In genomic region chr1:153550814-153551213, GRCm38 (mm10) we compare ENCODE assay signal across 9 mouse cellular contexts. TPM values are rescaled to one million over a fixed set of nuclear protein-coding genes. Genes with fewer than 3 reads are reported as not detected.
DNase-seq lines count a peak whose midpoint lies in the region; ATAC-seq lines count a peak whose summit lies in the region.
"Had no signal": no experiment of that assay in that cellular context is flagged by ENCODE, and none has a peak within 500 bp of the region (broad histone marks: within the 10 kb centered on the region; RNA-seq: fewer than 3 reads in every experiment).

No protein-coding gene starts in this region.

- no peak overlapping the region for H3K9ac ChIP-seq in midbrain, embryonic 11.5 days (ENCODE audit: low read length)
- H3K9ac ChIP-seq in midbrain, embryonic 16.5 days (ENCODE audit: low read depth, low read length), result no peak overlapping the region
- no peak overlapping the region for H3K9ac ChIP-seq in hindbrain, embryonic 16.5 days (ENCODE audit: low read depth, low read length)
- H3K9ac ChIP-seq: embryonic facial prominence, embryonic 15.5 days had no signal

- H3K4me2 ChIP-seq in midbrain, embryonic 11.5 days, result no peak overlapping the region
- H3K4me2 ChIP-seq in midbrain, embryonic 16.5 days (ENCODE audit: low read length), result no peak overlapping the region
- H3K4me2 ChIP-seq in hindbrain, embryonic 16.5 days (ENCODE audit: low read length), result no peak overlapping the region
- H3K4me2 ChIP-seq: embryonic facial prominence, embryonic 15.5 days had no signal

- H3K27ac ChIP-seq in midbrain, embryonic 11.5 days (ENCODE audit: low read depth, low read length), result no peak overlapping the region
- H3K27ac ChIP-seq in midbrain, embryonic 16.5 days (ENCODE audit: low read length), result no peak overlapping the region
- H3K27ac ChIP-seq in hindbrain, embryonic 16.5 days (ENCODE audit: low read depth, low read length), result no peak overlapping the region
- no peak overlapping the region for H3K27ac ChIP-seq in limb, embryonic 10.5 days
- H3K27ac ChIP-seq: embryonic facial prominence, embryonic 15.5 days had no signal

- peak; percentile 93 for DNase-seq in midbrain, embryonic 11.5 days (ENCODE audit: low spot score, missing footprints)
- DNase-seq in embryo, embryonic 10 days (ENCODE audit: low spot score), result peak; percentile 74
- peak; percentile 69 for DNase-seq in limb, embryonic 10.5 days (ENCODE audit: low spot score)
- DNase-seq in adipocyte (ENCODE audit: low spot score), result no peak

- ATAC-seq in midbrain, embryonic 11.5 days (ENCODE audit: low FRiP score), result peak; percentile 54
- ATAC-seq in midbrain, embryonic 16.5 days, result no peak
- ATAC-seq in activated CD4-positive, CD25-positive, alpha-beta regulatory T cell, adult 4 months, result peak; percentile 60
- peak; percentile 40; the same call in 1 of the 2 replicates for ATAC-seq in hindbrain, embryonic 16.5 days
- 0 out of 2 replicates have a peak, but pooled peaks have one; percentile 47 for ATAC-seq in monocyte, adult 5-6 weeks (replicated peaks; ENCODE audit: insufficient number of reproducible peaks, low FRiP score, low TSS enrichment, poor library complexity, severe bottlenecking)

- WGBS in midbrain, embryonic 11.5 days, result 28% methylated on average over 3 of the region's 3 CpGs
- WGBS in midbrain, embryonic 16.5 days, result 21% methylated on average over 3 of the region's 3 CpGs
- WGBS in hindbrain, embryonic 16.5 days, result 23% methylated on average over 3 of the region's 3 CpGs
- 21% methylated on average over 3 of the region's 3 CpGs for WGBS in limb, embryonic 10.5 days

- H3K36me3 ChIP-seq in midbrain, embryonic 11.5 days (ENCODE audit: control insufficient read depth, insufficient read depth, low read length), result no peaks in the 10 kb centered on the region
- no peaks in the 10 kb centered on the region for H3K36me3 ChIP-seq in midbrain, embryonic 16.5 days (ENCODE audit: control insufficient read depth, insufficient read depth, low read length)
- H3K36me3 ChIP-seq in hindbrain, embryonic 16.5 days (ENCODE audit: control insufficient read depth, insufficient read depth, low read length), result no peaks in the 10 kb centered on the region
- no peaks in the 10 kb centered on the region for H3K36me3 ChIP-seq in limb, embryonic 10.5 days
- H3K36me3 ChIP-seq: embryonic facial prominence, embryonic 15.5 days had no signal

- no peaks in the 10 kb centered on the region for H3K9me3 ChIP-seq in midbrain, embryonic 11.5 days (ENCODE audit: control insufficient read depth, low read length)
- no peaks in the 10 kb centered on the region for H3K9me3 ChIP-seq in midbrain, embryonic 16.5 days (replicated peaks; ENCODE audit: control insufficient read depth, low read length, poor library complexity, severe bottlenecking)
- H3K9me3 ChIP-seq in hindbrain, embryonic 16.5 days (ENCODE audit: control insufficient read depth, low read length), result no peaks in the 10 kb centered on the region
- no peaks in the 10 kb centered on the region for H3K9me3 ChIP-seq in limb, embryonic 10.5 days (replicated peaks)
- H3K9me3 ChIP-seq: embryonic facial prominence, embryonic 15.5 days had no signal

- no peak overlapping the region for H3K4me3 ChIP-seq in midbrain, embryonic 11.5 days (ENCODE audit: low read depth, low read length)
- H3K4me3 ChIP-seq in midbrain, embryonic 16.5 days (ENCODE audit: low read depth, low read length), result no peak overlapping the region
- H3K4me3 ChIP-seq in hindbrain, embryonic 16.5 days (ENCODE audit: low read length), result no peak overlapping the region
- no peak overlapping the region for H3K4me3 ChIP-seq in limb, embryonic 10.5 days
- H3K4me3 ChIP-seq: embryonic facial prominence, embryonic 15.5 days had no signal

- H3K27me3 ChIP-seq in midbrain, embryonic 11.5 days (ENCODE audit: control insufficient read depth, insufficient read depth, low read length), result no peaks in the 10 kb centered on the region
- no peaks in the 10 kb centered on the region for H3K27me3 ChIP-seq in midbrain, embryonic 16.5 days (ENCODE audit: control insufficient read depth, insufficient read depth, low read depth, low read length)
- H3K27me3 ChIP-seq in hindbrain, embryonic 16.5 days (replicated peaks; ENCODE audit: control insufficient read depth, insufficient read depth, low read length), result no peaks in the 10 kb centered on the region
- H3K27me3 ChIP-seq in limb, embryonic 10.5 days (ENCODE audit: low read depth, poor library complexity, severe bottlenecking), result peaks cover 26% of the 10 kb centered on the region
- H3K27me3 ChIP-seq: embryonic facial prominence, embryonic 15.5 days had no signal

- no peaks in the 10 kb centered on the region for H3K4me1 ChIP-seq in midbrain, embryonic 11.5 days (ENCODE audit: control insufficient read depth, insufficient read depth, low read length)
- peaks cover 3% of the 10 kb centered on the region; the same call in 1 of the 2 replicates for H3K4me1 ChIP-seq in midbrain, embryonic 16.5 days (ENCODE audit: control insufficient read depth, insufficient read depth, low read length)
- H3K4me1 ChIP-seq in hindbrain, embryonic 16.5 days (ENCODE audit: control insufficient read depth, insufficient read depth, low read depth, low read length), result no peaks in the 10 kb centered on the region
- peaks cover 6% of the 10 kb centered on the region; the same call in 1 of the 2 replicates for H3K4me1 ChIP-seq in limb, embryonic 10.5 days

RNA-seq across cellular contexts. Expression of gene Npl, which starts 1.0 kb away (rescaled TPM):
- 20.5 and 23.6 TPM in 2 replicates for polyA plus RNA-seq in midbrain, embryonic 11.5 days (2014; fragmentation: Nextera tagmentation; extraction: Ambion mirVana)
- 11.2 and 13.3 TPM in 2 replicates for polyA plus RNA-seq in midbrain, embryonic 16.5 days (2015; fragmentation: Nextera tagmentation; extraction: Ambion mirVana)
- polyA plus RNA-seq in activated CD4-positive, CD25-positive, alpha-beta regulatory T cell, adult 4 months (2017; shearing (Covaris generic)), result not detected
- 15.4 and 17.4 TPM in 2 replicates for polyA plus RNA-seq in hindbrain, embryonic 16.5 days (2015; fragmentation: Nextera tagmentation; extraction: Ambion mirVana)
- 4.9 and 5.2 TPM in 2 replicates for polyA plus RNA-seq in limb, embryonic 10.5 days (2016; fragmentation: Nextera tagmentation; extraction: Ambion mirVana)
- total RNA-seq in monocyte, adult 5-6 weeks (2017), result 1.9 to 6.3 TPM (median 6.0 TPM) in 3 replicates
